Mouse (Mus musculus) right cerebral cortex, adult 2 months (tissue): Measurements from ENCODE around the gene Itfg2.

Experiments used
- DNase-seq, 2 experiments: peaks; one replicate each; pipeline ENCODE4 v3.0.0; 2021 to 2022; ENCODE audit warnings: low spot score in 2 of 2

Itfg2 gene

DNA sequence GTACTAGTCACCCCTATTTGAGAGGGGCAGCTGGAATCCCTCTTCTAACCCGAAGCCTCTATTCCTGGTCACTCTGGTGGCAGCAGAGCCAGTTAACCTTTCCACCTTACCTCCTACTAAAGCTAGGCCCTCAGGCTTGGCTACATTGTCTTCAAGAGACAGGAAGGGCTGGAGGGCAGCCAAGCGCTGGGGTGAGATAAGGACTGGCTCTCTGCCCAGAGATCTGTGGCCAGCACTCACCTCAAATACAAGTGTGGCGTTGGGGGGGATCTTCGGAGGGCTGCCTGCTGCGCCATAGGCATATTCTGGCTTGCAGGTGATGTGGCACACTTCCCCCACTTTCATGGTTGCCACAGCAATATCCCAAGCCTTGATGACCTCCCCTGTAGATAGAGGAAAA is 10.7 kb upstream of the Itfg2 start:
- DNase-seq, result no peak

GRCm38 (mm10) chr6:128433566-128433965 is 8.8 kb upstream of the Itfg2 start:
- DNase-seq, result no peak

DNA sequence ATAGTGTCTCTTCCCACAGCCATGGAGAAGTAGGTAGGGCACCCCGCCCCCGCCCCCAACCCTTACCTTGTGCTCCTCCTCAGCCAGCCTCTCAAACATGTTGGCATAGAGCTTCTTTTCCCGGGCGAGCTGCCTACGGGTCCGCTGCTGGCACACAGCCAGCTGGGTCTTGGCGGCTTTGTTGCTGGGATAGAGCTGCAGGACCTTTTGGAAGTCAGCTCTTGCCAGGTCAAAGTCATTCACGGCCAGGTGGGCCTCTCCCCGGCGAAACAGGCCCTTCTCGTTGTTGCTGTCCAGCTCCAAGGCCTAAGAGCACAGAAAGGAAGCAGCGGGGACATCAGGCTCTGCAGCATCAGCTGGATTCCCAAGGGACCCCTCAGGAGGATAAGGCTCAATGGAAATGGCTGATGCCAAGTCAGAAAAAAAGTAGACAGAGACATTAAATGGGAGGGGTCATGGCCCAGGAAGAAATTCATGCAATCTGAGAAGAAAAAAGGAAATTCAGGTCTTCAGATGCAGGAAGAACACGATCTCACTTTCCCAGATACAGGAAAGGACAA is 7.7 kb upstream of the Itfg2 start:
- DNase-seq, result no peak

- no peak for DNase-seq
Measured at GRCm38 (mm10) chr6:128429826-128430225, 5.1 kb upstream of the Itfg2 start.

- no peak for DNase-seq
Measured at GRCm38 (mm10) chr6:128429300-128429699, 4.6 kb upstream of the Itfg2 start.

GRCm38 (mm10) chr6:128427571-128427970 is 2.8 kb upstream of the Itfg2 start:
- DNase-seq, result no peak

GRCm38 (mm10) chr6:128425046-128425445 is 315 bp upstream of the Itfg2 start:
- no peak for DNase-seq

DNA sequence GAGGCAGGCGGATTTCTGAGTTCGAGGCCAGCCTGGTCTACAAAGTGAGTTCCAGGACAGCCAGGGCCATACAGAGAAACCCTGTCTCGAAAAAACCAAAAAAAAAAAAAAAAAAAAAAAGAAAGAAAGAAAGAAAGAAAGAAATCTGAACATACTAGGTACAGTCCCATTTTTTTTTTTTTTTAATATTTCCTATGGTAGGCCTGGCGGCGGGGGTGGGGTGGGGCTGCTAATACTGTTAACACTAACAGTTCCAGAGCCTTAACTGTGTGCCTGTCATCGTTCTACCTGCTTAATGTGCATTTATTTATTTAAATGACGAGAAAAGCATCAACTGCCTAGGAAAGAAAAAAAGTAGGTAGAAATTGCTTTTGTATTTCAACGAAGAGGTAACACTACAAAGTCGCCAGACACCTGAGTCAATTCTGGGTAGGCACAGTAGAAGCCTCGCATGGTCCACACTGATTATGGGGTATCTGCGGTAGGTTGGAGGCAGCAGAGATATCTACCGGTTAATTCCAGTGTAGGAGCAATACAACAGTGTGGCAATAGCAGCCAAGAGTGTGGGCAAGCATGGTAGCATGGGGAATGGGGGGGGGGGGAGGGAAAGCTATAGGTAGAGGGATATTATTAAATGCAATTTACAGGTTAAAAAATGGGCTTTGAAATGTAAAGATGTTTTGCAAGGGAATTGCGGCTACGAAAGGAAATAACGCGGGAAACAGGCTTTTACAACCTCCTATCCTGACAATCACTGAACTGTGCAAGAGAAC is 1.0 kb downstream of the Itfg2 start:
- DNase-seq, result no peak

DNA sequence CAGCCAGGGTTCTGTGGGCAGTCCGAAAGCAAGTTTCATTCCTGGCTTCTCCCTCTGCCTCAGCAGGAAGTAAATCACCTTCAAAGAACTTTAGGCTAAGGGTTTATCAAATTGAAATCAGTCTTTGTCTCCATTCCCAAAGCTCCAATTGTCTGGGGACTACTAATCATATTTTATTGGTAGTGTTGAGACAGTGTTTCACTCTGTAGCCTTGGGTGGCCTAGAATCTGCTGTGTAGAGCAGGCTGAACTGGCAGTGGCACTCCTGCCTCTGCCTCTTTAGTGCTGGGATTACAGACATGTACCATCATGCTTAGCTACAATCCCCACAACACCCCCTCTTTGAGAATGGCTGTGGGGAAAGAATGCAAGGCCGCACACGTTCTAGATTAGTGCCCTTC is 3.3 kb downstream of the Itfg2 start:
- DNase-seq, result no peak

DNA sequence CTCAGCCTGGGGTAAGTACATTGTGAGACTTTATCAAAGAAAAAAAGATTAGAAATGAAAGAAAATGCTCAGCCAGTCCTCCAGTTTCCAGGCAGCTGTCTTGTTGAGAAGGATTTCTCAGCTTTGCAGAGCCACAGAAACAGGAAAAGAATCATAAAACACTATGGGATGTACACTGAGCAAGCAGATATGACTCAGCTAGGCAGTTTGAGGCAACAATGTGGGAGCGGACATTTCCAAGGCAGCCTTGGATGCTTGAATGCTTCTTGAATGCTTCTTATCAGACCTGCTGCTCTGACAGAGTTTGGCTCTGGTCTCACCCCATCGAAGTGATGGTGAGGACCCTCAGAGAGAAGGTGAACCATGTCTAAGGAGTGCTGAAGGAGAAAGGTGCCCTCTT is 3.7 kb downstream of the Itfg2 start:
- DNase-seq, result peak; percentile 51

GRCm38 (mm10) chr6:128418076-128418475 is 6.7 kb downstream of the Itfg2 start:
- DNase-seq, result no peak

GRCm38 (mm10) chr6:128416169-128416568 is 8.6 kb downstream of the Itfg2 start:
- no peak for DNase-seq

- peak; percentile 92 to 93 for DNase-seq
Measured at GRCm38 (mm10) chr6:128411115-128411514, 13.6 kb downstream of the Itfg2 start.

DNA sequence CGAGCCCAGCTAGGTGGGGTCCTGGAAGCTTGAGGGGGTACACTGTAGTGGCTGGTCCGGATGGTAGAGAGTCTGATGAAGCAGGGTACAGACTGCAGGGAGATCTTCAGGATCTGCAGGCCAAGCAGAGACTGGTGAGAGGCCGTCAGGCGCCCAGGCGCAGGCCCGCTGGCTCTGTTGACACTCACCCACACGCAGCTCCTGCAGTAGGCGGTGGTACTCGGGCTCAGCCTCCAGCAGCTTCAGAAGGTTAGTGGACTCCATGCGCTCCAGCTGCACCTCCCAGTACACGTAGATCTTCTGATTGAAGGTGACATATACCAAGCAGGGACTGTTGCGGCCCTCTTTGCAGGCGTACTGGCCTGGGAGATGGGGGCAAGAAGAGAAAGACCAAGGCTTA is 14.4 kb downstream of the Itfg2 start:
- peak in 1 of 2 experiments; percentile 32 for DNase-seq

GRCm38 (mm10) chr6:128408544-128409125 is 16.1 kb downstream of the Itfg2 start:
- no peak for DNase-seq

DNA sequence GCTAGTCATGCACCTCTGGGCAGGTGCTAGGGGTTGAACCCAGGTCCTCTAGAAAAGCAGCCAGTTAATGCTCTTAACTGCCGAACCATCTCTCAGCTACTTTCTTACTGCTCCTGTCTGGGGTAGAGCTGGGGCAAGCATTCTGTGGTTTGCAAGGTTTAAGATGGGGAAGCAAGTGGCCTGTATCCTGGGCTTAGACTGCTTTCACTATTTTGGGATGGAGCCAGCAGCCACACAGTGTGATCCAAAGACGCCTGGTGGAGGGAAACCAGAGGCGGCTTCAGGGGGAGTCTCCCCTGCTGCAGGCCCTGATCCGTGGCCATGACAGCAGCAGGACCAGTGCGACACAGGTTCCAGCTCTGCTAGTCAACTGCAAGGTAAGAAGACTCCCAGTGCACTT is 20.0 kb downstream of the Itfg2 start:
- DNase-seq, result no peak

GRCm38 (mm10) chr6:128399421-128400185 is 25.1 kb downstream of the Itfg2 start:
- peak; percentile 39 to 41 for DNase-seq

DNA sequence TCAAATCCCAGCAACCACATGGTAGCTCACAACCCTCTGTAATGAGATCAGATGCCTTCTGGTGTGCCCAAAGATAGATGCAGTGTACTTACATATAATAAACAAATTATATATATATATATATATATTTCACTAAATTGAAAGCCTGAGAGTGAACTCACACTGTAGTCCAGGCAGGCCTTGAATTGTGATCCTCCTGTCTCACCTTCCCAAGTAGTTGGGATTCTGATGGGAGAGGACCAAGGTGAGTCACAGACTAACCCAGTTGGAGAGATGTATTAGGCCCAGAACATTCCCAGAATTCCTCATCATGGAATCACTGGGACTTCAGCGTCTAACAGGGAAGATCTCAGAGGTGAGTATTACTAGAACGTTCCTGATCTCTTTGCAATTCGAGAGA is 25.7 kb downstream of the Itfg2 start, which contains the start of gene Nrip2:
Gene Nrip2, plus strand, starts transcription at position 301 of the 400 bp plus-strand sequence.
- DNase-seq, result no peak

- DNase-seq, result no peak
Measured at GRCm38 (mm10) chr6:128397574-128398261, 27.0 kb downstream of the Itfg2 start.

DNA sequence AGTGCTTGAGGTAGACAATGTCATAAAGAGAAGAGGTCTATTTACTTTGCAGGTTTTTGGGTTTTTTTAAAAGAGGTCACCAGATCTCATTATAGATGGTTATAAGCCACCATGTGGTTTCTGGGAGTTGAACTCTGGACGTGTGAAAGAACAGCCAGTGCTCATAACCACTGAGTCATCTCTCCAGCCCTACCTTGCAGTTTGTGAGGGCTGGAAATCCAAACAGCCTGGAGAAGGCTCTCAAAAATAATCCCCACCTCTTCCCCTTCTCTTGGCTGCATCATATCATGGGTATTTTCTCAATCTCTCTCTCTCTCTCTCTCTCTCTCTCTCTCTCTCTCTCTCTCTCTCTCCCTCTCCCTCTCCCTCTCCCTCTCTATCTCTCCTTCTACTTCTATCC is 34.0 kb downstream of the Itfg2 start:
- no peak for DNase-seq

- DNase-seq, result no peak
Measured at GRCm38 (mm10) chr6:128389185-128389584, 35.5 kb downstream of the Itfg2 start.

DNA sequence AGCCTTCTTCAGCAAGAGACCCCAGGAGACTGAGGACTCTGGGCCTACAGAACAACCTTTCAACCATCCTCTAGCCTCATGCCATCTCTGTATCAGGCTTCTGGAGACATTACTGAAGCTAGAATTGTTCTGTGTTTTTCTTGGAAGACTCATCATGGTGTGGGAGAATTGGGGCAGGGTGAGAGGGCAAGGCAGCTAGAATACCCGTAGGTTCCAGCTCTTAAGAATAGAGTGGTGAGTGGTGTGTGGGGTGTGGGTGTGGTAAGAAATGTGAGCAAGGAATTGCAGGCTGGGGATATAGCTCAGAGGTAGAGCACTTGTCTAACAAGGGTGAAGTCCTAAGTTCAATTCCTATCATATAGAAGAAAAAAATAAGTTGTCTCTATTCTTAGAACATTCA is 39.7 kb downstream of the Itfg2 start:
- DNase-seq, result no peak
